Mouse (Mus musculus): ENCODE results near the gene Hpca. TPM values are rescaled to one million over a fixed set of nuclear protein-coding genes. Genes with fewer than 3 reads are reported as not detected.

The Hpca gene
- polyA plus RNA-seq, 1 experiment from 2014 or later: not detected

GRCm38 (mm10) chr4:129124652-129125146 lies 2.9 kb upstream of the Hpca start:
- ChIA-PET POLR2A (no interaction called here), CTCF (interaction anchor here (1.3 kb wide), 1 partner anchor 151 kb away, joined by 3 read pairs; no protein-coding TSS in a partner anchor)
- peaks cover 24% of the 10 kb centered on the region for H3K27me3 ChIP-seq
- in situ Hi-C loops (cut with MboI; ENCODE audit: low pct_unique_long_range_greater_than_20kb): loop anchor here (25.0 kb wide), 2 partner anchors 338 to 512 kb away; partner anchors contain the start of genes Bsdc1, Tlr12 and Zscan20
- DNase-seq (ENCODE audit: low read depth, low spot score) (no peak), ATAC-seq (no peak)
- TF ChIP-seq CTCF (IDR thresholded peaks at IDR 0.05): no peak

GRCm38 (mm10) chr4:129122719-129123118 lies 883 bp upstream of the Hpca start:
- in situ Hi-C loops (cut with MboI; ENCODE audit: low pct_unique_long_range_greater_than_20kb): loop anchor here (25.0 kb wide), 1 partner anchor 510 kb away; the partner anchor contains the start of genes Tlr12 and Zscan20
- ChIA-PET POLR2A (no interaction called here), CTCF (interaction anchor here (1.5 kb wide), 1 partner anchor 12 kb away, joined by 3 read pairs; no protein-coding TSS in a partner anchor)
- DNase-seq (ENCODE audit: low read depth, low spot score): no peak
- no peak for TF ChIP-seq CTCF (IDR thresholded peaks at IDR 0.05)
- H3K27me3 ChIP-seq: peaks cover 24% of the 10 kb centered on the region
- ATAC-seq: no peak

GRCm38 (mm10) chr4:129122107-129122506 lies 271 bp upstream of the Hpca start:
- DNase-seq (ENCODE audit: low read depth, low spot score) (no peak), ATAC-seq (no peak)
- CTCF ChIA-PET: interaction anchor here (1.5 kb wide), 1 partner anchor 12 kb away, joined by 3 read pairs; no protein-coding TSS in a partner anchor
- in situ Hi-C loops (cut with MboI; ENCODE audit: low pct_unique_long_range_greater_than_20kb): loop anchor here (25.0 kb wide), 1 partner anchor 510 kb away; the partner anchor contains the start of genes Tlr12 and Zscan20
- POLR2A ChIA-PET: no interaction called here
- no peak for TF ChIP-seq CTCF (IDR thresholded peaks at IDR 0.05)
- peaks cover 24% of the 10 kb centered on the region for H3K27me3 ChIP-seq

- ATAC-seq (peak; percentile 17), DNase-seq (ENCODE audit: low read depth, low spot score) (no peak)
- ChIA-PET POLR2A (no interaction called here), CTCF (no interaction called here)
- in situ Hi-C loops (cut with MboI; ENCODE audit: low pct_unique_long_range_greater_than_20kb): loop anchor here (25.0 kb wide), 1 partner anchor 508 kb away; the partner anchor contains the start of genes Tlr12 and Zscan20
- peaks cover 23% of the 10 kb centered on the region for H3K27me3 ChIP-seq
- TF ChIP-seq CTCF (IDR thresholded peaks at IDR 0.05): no peak
These were observed 1.1 kb downstream of the Hpca start for GRCm38 (mm10) chr4:129120520-129121445.

- no peak for DNase-seq (ENCODE audit: low read depth, low spot score)
- no peak for ATAC-seq
- peaks cover 13% of the 10 kb centered on the region for H3K27me3 ChIP-seq
- ChIA-PET POLR2A (no interaction called here), CTCF (no interaction called here)
- in situ Hi-C loops (cut with MboI; ENCODE audit: low pct_unique_long_range_greater_than_20kb): loop anchor here (25.0 kb wide), 1 partner anchor 507 kb away; the partner anchor contains the start of genes Tlr12 and Zscan20
- no peak for TF ChIP-seq CTCF (IDR thresholded peaks at IDR 0.05)
These were observed 2.1 kb downstream of the Hpca start for GRCm38 (mm10) chr4:129119708-129120107.

GRCm38 (mm10) chr4:129117720-129118510 lies 3.9 kb downstream of the Hpca start:
- DNase-seq (ENCODE audit: low read depth, low spot score): no peak
- no peak for TF ChIP-seq CTCF (IDR thresholded peaks at IDR 0.05)
- peaks cover 9% of the 10 kb centered on the region for H3K27me3 ChIP-seq
- ChIA-PET CTCF (no interaction called here), POLR2A (no interaction called here)
- no peak for ATAC-seq
- in situ Hi-C loops (cut with MboI; ENCODE audit: low pct_unique_long_range_greater_than_20kb): loop anchor here (25.0 kb wide), 1 partner anchor 506 kb away; the partner anchor contains the start of genes Tlr12 and Zscan20

GRCm38 (mm10) chr4:129116703-129117102 lies 5.1 kb downstream of the Hpca start:
- in situ Hi-C loops (cut with MboI; ENCODE audit: low pct_unique_long_range_greater_than_20kb): loop anchor here (25.0 kb wide), 1 partner anchor 504 kb away; the partner anchor contains the start of genes Tlr12 and Zscan20
- ChIA-PET POLR2A (no interaction called here), CTCF (no interaction called here)
- peaks cover 9% of the 10 kb centered on the region for H3K27me3 ChIP-seq
- DNase-seq (ENCODE audit: low read depth, low spot score) (no peak), ATAC-seq (no peak)
- no peak for TF ChIP-seq CTCF (IDR thresholded peaks at IDR 0.05)

GRCm38 (mm10) chr4:129113083-129113988 lies 8.5 kb downstream of the Hpca start:
- in situ Hi-C loops (cut with MboI; ENCODE audit: low pct_unique_long_range_greater_than_20kb): loop anchor here (25.0 kb wide), 1 partner anchor 501 kb away; the partner anchor contains the start of genes Tlr12 and Zscan20

GRCm38 (mm10) chr4:129112231-129112630 lies 9.6 kb downstream of the Hpca start:
- DNase-seq (ENCODE audit: low read depth, low spot score) (no peak), ATAC-seq (no peak)
- H3K27me3 ChIP-seq: no peaks in the 10 kb centered on the region
- ChIA-PET CTCF (interaction anchor here (0.9 kb wide), 1 partner anchor 205 kb away, joined by 3 read pairs; no protein-coding TSS in a partner anchor), POLR2A (no interaction called here)
- TF ChIP-seq CTCF (IDR thresholded peaks at IDR 0.05): no peak
- in situ Hi-C loops (cut with MboI; ENCODE audit: low pct_unique_long_range_greater_than_20kb): loop anchor here (25.0 kb wide), 1 partner anchor 500 kb away; the partner anchor contains the start of genes Tlr12 and Zscan20

More at GRCm38 (mm10) chr4:129113083-129113988, 8.5 kb downstream of the Hpca start:
- ChIA-PET POLR2A (interaction anchor here (0.6 kb wide), 1 partner anchor 137 kb away, joined by 3 read pairs; no protein-coding TSS in a partner anchor), CTCF (no interaction called here)
- DNase-seq (ENCODE audit: low read depth, low spot score): no peak
- no peak for ATAC-seq
- no peaks in the 10 kb centered on the region for H3K27me3 ChIP-seq
- TF ChIP-seq CTCF (IDR thresholded peaks at IDR 0.05): no peak
